Mouse (Mus musculus): Measurements from ENCODE around the gene Aldh3b1.
A peak's percentile ranks its signal among the peaks of the same experiment; 100 is the strongest.

Aldh3b1 gene

GRCm38 (mm10) chr19:3942986-3943735, 13.6 kb upstream of the Aldh3b1 start:
- DNase-seq, result no peak

- no peak for DNase-seq
Measured at GRCm38 (mm10) chr19:3942315-3942714, 12.7 kb upstream of the Aldh3b1 start.

- peak; percentile 67 for DNase-seq
Measured at GRCm38 (mm10) chr19:3935896-3936850, 6.6 kb upstream of the Aldh3b1 start.

- DNase-seq, result peak; percentile 84
Measured at GRCm38 (mm10) chr19:3935032-3935895, 5.7 kb upstream of the Aldh3b1 start, which contains the start of gene Unc93b1. TSS of gene Unc93b1 (plus strand) at chr19:3935186.

- DNase-seq, result no peak
Measured at GRCm38 (mm10) chr19:3931716-3932115, 2.1 kb upstream of the Aldh3b1 start.

DNA sequence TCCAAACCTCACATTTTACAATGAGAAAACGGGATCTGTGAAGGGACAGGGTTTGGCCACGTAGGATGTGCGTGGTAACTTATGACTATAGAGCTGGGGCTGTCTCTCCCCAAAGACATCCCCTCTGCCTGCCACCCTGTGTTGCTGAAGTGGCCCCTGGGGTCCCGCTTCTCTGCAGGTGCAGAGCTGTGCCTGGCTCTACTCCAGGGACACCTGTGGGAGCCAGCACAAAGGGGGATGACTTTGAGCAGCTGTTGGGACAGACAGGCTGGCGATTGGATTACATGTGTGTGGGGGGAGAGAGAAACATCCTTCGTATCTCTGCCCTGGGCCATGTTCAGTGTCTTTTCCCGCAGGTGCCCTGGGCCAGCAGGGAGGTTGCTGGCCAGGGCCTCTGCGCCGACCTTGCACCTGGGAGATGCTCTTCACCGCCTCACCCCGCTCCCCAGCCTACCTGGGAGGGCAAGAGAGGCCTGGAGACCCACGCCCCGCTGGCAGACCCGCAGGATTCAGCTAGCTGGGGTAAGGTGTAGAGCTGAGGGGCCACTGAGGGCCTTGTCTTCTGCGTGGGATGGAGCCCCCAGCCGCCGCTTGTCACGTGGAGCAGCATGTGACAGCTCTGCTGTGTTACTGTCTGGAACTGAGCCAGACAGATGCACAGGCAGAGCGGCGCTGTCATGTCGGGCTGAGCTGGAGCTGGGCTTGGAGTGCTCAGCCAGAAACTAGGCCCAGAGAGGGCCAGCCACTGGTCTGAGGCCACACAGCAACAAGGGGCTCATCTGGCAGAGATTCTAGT, 852 bp upstream of the Aldh3b1 start:
- DNase-seq, result peak; percentile 26

DNA sequence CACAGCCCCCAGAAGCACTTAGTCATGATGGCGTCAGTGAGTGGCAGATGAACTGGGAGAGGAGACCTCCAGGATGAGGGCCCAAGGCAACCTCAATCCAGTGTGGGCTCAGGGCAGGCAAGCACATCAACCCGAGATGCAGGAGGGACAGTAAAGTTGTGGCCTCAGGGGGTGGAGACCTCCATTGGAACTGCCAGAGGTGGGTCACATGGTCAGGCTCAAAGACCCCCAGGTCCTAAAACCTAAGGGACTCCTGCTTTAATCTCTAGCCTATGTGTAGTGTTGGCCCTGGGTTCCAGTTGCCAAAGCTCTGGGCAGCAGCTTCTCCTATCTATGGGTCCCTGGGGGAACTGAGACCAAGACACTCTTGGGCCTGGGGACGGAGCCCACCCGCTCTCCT, 829 bp downstream of the Aldh3b1 start:
- no peak for DNase-seq

GRCm38 (mm10) chr19:3927989-3928388, 1.6 kb downstream of the Aldh3b1 start:
- DNase-seq, result no peak

GRCm38 (mm10) chr19:3926685-3927084, 2.9 kb downstream of the Aldh3b1 start:
- DNase-seq, result no peak

- no peak for DNase-seq
Measured at GRCm38 (mm10) chr19:3926279-3926678, 3.3 kb downstream of the Aldh3b1 start.

GRCm38 (mm10) chr19:3925859-3926258, 3.7 kb downstream of the Aldh3b1 start:
- DNase-seq, result no peak

DNA sequence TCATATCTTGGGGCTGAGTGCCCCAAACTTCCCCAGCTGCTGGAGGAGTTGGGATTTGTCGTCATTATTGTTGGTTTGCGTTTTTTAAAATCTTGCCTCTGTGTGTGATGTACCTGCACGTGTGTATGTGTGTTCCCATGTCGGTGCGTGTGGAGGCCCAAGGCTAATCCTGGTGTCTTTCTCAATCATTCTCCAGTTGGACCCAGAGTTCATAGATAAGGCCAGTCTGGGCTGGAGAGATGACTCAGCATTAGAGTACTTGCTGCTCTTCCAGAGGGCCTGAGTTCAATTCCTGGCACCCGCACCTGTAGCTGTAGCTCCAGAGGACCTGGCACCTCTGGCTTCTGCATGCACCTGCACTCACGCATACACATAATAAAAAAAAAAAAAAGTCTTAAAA, 4.7 kb downstream of the Aldh3b1 start:
- DNase-seq, result no peak

GRCm38 (mm10) chr19:3924190-3924589, 5.4 kb downstream of the Aldh3b1 start:
- no peak for DNase-seq

DNA sequence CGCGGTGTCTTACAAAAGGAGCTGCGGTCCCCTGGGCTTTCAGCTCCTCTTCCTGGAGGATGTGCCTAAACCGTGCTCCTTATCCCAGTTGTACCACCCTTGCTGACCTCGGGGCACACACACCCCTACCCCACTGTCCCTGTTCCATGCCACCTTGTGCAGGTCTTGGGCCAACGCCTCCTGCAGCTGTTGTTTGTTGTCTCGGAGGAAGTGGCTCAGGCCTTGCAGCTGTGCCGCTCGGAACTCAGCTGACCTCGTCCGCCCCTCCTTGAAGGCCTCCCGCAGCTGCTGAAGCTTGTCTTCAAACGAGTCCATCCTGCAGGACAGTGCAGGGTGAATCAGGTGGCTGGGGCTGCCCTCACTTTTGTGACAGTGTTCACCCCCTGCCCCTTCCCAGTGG, 6.0 kb downstream of the Aldh3b1 start:
- no peak for DNase-seq

DNA sequence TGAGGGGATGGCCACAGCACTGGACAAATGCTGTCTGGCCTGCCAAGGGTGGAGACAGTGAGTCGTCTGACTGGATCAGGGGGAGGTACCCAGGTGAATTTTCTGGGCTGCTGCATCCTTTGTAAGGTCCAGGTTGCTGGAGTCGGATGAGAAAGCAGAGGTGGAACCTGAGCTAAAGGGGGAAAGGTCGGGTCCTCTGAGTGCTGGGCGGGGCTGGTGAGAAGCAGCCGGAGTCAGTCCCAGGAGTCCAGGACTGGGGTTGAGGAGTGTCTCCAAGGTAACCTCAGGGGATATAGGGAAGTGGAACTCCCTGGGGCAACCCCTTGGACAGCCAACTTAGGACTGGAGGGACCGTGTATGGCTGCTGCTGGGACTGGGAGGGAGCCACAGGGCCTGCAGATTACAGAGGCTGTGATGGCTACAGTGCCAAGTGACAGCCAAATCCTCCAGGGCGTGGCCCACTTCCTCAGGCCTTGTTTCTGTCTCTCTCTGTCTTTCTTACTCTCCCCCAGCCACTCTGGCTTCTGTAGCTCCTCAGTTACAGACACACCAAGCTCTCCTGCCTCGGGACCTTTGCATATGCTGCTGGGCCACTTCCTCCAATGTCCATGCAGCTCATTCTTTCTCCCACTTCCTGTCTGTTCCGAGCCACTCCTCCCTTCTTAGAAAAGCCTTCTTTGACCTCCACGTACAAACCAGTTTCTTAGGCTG, 6.8 kb downstream of the Aldh3b1 start:
- no peak for DNase-seq

DNA sequence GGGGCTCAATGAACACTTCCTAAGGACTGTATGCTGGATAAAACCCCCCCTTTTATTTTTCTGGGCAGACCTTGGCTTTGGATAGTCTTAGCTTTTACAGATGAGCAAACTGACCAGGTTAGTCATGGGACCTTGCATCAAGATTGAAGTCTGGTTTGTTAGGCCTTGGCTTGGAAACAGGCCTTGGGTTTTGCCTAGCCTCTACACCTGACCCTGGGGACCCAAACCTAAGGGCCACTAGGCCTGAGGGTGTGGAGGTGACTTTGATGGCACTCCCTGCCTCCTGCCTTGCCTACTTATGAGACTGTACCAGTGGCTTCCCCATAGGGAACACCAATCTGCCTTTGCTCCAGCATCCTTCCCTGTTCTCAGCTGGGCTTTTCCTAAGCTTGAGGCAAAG, 9.7 kb downstream of the Aldh3b1 start:
- DNase-seq, result no peak

DNA sequence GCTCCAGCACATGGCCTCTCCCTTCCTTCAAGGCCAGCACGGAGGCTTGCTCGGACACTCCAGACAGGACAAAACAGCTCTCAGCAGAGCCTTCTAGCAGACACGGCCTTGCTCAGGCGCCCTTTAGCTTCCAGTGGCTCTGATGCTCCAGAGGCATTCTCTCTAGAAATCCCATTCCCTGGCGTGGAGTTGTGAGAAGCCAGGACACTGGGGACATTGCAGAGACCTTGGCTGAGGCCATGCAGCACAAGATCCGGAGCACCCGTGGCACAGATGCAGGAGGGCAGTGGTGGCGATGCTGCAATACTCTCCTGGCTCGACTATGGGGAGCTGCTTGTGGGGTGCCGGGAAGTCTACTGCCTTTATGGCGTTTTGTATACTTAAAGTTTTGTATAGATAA, 12.9 kb downstream of the Aldh3b1 start:
- DNase-seq, result no peak

- DNase-seq, result no peak
Measured at GRCm38 (mm10) chr19:3914535-3914934, 15.1 kb downstream of the Aldh3b1 start.

DNA sequence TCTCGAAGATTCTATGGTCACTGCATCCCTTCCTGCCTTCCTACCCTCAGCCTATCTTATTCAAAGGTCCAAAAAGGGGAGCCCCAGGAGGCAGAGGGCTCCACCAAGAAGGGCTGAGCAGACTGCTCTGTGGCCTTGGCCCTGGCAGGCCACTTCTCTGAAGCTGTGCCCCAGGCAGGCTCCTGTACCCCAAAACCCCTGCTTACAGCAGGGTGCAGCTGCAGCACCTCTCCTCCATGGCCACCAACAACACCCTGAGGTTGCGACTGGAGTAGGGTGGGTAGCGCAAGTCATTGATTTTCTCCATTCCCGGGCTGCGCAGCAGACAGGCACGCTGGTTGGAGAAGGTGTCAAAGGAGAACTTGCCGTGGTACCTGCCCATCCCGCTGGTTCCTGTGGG, 15.9 kb downstream of the Aldh3b1 start:
- no peak for DNase-seq

DNA sequence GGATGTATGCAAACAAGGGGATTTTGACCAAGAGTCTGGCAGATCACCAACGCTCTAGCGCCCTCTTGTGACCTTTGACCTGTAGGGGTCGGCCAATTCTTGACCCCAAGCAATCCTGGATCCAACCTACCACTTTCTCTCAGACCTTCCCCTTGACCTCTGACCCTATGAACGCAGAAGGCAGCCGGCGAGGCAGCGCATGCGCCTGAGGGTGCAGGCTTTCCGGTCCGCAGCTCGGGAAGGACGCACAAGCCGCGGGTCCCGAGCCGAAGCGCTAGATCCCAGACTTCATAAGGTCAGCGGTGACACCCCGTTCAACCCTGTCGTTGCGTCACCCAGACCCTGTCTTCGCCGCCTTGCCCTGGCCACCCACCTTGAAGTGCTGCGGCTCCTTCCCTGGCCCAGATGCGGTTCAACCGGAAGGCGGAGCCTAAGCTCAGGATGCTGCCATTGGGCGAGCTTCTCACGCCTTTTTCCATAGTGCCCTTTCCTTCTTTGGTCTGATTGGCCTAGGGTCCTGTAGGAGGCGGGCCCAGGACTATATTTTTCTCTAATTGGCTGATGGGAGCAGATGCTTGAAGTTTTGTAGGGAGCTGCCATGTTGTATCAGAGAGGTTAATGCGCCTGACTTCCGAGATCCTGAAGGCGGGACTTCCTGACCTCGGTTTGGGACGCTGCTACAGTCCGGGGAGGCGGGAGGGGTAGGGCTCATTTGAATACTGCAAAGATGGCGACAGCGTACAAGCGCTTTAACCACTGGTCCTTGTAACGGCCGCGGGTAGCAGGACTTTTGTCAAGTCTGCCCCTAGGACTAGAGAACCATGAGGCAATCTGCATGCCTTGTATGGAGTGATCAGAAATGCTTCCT, 17.0 kb downstream of the Aldh3b1 start, which contains the start of gene Ndufs8:
Gene Ndufs8, minus strand, starts transcription at position 438 of the 868 bp plus-strand sequence.
- DNase-seq, result peak; percentile 100

All from retina, postnatal 1 day (tissue).